Mouse (Mus musculus) cerebellum, adult 2 months (tissue): ENCODE data around the gene Osgin1.

Experiments used
- CTCF ChIP-seq: fragments of 200-500 bp; IDR thresholded peaks from 2 replicates; pipeline ENCODE4 v1.5.1; 2011; ENCODE audit warnings: low read depth, mild to moderate bottlenecking, control low read depth, low read length, moderate library complexity, borderline replicate concordance; ENCODE audit not compliant: insufficient read depth
- POLR2A ChIP-seq: fragments of 200-500 bp; IDR thresholded peaks from 2 replicates; pipeline ENCODE4 v1.6.1; 2011; ENCODE audit warnings: low read length, control low read depth, borderline replicate concordance; ENCODE audit not compliant: insufficient read depth

GRCm38 (mm10) chr8:119446990-119447780 lies 13.3 kb downstream of the Osgin1 start:
- TF ChIP-seq CTCF (no peak), POLR2A (no peak)
